Mouse (Mus musculus) liver, postnatal 0 days (tissue): ENCODE results near the gene Zfp213.

Experiments
- CTCF ChIP-seq: sonication (generic); IDR thresholded peaks from 2 replicates; pipeline ENCODE4 v1.5.1; 2016; ENCODE audit warnings: antibody characterized with exemption, low read depth
- EP300 ChIP-seq: IDR thresholded peaks from 2 replicates; pipeline ENCODE4 v1.6.1; 2016; ENCODE audit warnings: antibody characterized with exemption, low read depth, mild to moderate bottlenecking

- 0 out of 2 replicates have a peak, but pooled peaks have one; percentile 8 for TF ChIP-seq CTCF
- no peak for TF ChIP-seq EP300
These were observed 12.6 kb downstream of the Zfp213 start for GRCm38 (mm10) chr17:23551416-23551815.
